Mouse (Mus musculus): ENCODE data around the gene Hoxa6.

The Hoxa6 gene

DNA sequence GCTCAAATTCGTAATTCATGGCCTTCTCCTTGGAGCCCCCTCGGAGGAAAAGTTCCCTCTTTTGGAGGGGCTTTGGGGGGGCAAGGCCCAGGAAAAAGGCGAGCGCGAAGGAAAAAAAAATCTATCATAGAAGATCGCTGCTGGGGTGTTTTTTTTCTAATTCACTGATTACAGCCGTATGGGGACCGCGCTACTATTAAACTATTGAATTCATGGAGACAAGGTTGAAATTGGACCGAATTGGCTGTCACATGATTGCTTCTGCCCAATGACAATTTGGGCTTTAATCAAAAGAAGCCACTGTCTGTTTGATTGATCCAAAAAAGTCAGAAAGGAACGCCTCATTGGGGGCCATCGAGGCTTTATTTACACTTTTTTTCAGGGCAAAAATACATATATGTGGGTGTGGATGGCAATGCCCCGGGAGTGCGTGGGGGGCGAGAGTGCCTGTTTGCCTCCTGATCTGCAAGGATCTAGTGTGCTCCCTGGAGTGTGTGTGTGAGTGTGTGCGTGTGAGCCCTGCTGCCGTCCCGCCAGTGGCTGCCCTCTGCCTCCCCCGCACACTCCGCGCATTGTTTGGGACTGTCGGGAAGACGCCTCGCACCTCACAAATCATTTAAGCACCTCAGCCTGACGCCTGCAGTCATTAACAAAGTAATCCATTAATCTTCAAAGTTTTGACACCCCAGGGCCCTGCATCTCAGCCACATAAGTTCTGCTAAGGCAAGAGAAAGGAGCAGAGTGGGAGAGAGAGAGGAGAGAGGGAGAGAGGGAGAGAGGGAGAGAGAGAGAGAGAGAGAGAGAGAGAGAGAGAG is 43.7 kb downstream of the Hoxa6 start, which contains the start of gene Hoxa2:
TSS of gene Hoxa2 (minus strand) at position 206 of the 815 bp plus-strand sequence.
- no peak for DNase-seq (ENCODE audit: low spot score in 2 of 2)

DNA sequence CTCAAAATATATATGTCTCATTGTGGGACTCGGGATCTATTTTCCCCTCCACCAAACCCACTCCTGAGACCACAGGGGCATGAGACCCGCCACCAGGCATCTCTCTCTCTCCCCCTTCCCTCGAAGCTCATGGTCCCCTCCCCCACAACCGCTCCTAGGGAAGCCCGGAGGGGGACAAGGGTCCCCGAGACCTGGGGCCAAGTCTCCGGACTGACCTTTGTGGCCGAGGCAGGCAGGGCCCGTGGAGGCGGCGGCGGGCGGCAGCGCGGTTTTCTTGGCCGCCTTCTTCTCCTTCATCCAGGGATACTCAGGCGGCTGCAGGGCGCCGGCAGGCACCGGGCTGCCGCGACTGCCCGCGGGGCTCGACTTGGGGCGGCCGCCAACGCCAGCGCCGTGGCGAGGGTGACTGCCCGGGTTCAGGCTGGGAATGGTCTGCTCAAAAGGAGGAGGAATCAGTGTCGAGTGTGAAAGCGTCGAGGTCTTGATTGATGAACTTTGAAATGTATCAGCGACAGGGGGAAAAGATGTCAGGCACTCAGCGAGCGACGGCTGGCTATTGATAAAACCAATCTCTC is 44.4 kb downstream of the Hoxa6 start:
- DNase-seq (ENCODE audit: low spot score in 2 of 2): no peak

DNA sequence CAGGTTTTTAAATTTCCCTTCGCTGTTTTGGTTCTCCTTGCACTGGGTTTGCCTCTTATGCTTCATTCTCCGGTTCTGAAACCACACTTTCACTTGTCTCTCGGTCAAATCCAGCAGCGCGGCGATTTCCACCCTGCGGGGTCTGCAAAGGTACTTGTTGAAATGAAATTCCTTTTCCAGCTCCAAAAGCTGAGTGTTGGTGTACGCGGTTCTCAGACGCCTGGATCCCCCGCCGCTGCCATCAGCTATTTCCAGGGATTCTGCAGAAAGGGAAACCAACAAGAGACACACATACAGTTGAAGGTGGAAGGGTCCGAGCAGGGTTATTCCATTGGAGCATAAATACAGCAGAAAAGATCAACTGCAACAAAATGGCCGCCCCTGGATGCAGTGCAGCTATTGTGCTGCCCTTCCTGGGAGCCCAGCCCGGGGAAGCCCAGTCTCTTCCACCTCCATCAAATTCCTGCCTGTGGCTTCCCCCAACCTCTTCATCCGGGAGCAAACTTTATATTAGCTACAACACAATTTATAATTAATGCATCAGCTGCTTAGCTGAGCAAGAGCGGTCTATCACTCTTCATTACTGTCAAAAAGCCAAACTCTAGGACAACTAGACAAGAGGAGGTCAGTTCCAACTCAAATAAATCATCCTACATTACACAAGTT is 45.0 kb downstream of the Hoxa6 start:
- DNase-seq (ENCODE audit: low spot score in 2 of 2): no peak

DNA sequence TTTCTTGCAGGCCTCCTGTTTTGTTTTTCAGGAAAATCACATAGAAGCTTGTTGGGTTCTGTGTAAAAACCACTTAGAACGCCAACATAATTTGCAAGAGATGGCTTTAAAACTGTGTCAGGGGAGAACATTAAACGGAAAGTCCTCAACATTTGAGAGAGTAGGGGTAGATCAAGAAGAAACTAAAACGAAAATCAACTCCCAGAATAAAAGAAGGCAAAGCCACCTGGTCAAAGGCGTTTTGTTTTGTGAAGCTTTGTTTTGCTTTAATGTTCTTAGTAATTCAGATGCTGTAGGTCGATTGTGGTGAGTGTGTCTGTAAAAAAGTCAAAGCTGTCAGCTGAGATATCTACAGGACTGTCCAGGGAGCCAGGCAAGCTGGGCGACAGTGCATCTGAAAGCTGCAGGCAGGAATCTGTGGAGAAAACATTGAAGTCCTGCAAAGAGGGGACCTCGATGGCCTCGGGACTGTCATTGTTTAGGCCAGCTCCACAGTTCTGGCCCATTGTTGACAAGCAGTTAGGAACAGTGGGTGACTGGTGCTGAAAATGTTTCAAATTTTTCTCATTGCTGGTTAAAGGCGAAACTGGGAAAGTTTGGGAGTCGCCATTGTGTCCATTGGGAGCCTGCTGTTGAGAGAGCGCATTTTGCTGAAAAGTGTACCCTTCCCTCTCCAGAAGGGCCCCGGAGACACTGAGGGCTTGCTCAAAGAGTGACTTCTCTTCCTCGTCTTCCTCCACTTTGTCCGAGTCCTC is 45.7 kb downstream of the Hoxa6 start:
- DNase-seq (ENCODE audit: low spot score in 2 of 2): no peak

DNA sequence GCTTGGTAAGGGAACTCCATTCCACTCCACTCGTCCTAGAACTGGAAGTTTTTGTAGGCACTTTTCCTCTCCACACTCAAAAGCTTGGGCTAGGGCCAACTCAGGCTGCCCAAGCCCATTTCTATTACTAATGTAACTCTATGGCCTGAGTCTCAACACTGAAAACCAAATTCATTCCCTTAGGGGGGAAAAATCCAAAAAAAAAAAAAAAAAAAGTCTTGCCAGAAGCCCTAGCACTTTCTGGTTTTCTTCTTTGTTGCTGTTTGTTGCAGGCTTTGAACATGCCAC is 46.5 kb downstream of the Hoxa6 start:
- DNase-seq (ENCODE audit: low spot score in 2 of 2): no peak

DNA sequence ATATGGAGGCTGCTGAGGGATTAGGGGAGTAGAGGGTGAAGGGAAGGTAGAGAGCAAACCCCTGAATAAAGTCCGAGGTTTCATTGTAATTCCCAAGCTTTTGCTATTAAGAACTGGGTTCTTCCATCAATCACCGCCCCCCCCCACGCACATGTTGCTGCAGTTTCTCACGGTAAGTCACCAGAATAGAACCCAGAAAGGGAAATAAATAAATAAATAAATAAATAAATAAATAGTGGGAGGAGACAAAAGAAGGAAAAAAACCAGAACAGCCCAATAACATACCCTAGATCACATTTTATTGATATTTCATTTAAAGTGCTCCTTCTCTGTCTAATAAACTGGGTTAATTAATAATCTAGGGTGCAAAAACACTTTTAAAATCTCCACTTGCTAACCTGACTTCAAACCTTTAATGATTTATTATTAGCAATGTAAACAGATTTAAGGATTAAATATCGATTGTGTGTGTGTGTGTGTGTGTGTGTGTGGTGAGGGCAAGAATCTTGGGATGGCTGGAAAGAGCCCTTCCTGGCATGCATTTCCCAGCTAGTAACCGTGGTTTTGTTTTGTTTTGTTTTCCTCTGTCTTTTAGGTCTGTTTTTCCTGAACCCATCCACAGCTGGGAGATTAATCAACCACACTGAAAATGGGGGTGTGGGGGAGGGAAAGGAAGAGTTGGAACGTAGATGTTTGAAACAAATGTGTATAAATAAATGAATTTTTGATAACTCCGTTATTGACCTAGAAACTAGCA is 47.0 kb downstream of the Hoxa6 start:
- no peak for DNase-seq (ENCODE audit: low spot score in 2 of 2)

DNA sequence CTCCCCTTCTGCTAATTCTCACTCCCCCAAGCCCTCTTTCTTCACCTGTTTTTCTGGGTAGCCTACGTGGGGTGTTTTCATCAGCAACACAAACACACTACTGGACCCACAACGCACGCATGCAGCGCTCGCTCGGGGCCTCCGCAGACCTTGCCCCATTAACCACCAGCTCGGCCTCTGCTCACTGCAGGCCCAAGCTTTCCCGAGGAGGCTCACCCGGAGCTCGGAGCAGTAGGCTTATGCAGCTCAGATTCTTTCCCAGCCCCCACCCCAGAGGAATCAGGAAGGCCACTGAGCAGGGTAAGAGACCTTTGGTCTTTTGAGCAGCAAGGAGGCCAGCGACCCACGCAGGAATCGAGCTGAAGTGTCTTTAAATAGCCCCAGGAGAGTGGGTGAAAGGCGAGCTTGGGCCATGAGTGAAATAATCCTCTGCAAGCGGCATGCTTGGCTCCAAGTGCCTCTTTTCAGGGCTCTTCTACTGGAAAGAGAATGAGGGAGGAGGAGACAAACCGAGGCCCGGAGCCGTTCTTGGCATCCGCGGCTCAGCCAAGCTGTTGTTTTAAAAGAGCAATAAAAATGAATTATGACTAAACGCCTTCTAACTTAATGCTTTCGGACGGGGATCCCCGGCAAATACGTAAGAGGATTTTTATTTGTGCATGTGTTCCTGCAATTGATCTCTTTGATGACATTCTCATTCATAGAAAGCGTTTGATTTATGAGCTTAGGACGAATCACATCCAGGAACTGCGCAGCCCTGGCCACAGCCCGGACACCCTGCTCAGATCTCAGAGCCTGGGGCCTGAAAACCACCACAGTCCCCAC is 47.8 kb downstream of the Hoxa6 start:
- no peak for DNase-seq (ENCODE audit: low spot score in 2 of 2)

DNA sequence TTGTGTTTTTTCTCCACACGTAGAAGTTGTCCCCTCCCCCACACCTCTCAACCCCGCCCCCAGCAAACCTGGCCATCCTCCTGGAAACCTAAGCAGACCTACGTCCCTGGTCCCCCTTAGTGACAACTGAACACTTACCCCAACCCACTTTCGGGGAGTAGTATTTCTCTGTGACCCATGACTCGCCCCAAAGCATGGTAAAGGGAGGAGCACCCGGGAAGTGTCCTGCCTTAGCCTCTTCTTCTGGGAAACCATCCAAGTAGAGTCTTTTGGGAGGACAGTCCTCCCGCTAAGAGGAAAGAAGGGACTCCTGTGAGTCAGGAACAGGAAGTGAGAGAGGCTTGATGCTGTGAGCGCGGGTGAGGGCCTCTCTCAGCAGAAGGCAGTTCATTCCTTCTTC is 48.5 kb downstream of the Hoxa6 start:
- no peak for DNase-seq (ENCODE audit: low spot score in 2 of 2)

DNA sequence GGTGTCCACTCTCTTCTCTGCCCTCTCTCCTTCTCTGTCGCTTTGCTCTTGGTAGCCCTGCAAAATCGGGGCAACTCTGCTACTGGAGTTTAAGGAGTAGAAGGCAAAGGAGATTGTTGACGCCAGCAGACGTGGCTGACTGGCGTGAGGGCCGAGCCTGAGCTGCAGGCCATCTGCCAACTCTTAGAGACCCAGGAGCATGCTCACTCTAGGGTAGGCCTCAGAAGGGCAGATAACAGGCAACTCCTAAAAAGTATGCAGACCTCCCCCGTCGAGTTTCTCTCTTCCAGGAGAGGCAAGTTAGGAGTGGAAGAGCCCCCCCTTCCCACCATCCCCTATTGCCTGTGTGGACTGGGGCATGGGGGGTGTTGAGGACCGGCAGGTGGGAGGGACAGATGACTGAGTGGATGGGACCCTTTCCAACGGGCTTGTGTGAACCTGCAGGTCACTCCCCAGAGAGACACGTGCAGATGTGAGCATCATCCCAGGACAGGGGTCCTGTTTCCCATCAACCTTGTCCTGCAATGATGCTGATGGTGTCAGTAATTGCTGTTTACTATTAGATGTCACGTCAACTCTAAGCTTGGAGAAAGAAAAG is 49.3 kb downstream of the Hoxa6 start:
- DNase-seq (ENCODE audit: low spot score in 2 of 2): no peak

DNA sequence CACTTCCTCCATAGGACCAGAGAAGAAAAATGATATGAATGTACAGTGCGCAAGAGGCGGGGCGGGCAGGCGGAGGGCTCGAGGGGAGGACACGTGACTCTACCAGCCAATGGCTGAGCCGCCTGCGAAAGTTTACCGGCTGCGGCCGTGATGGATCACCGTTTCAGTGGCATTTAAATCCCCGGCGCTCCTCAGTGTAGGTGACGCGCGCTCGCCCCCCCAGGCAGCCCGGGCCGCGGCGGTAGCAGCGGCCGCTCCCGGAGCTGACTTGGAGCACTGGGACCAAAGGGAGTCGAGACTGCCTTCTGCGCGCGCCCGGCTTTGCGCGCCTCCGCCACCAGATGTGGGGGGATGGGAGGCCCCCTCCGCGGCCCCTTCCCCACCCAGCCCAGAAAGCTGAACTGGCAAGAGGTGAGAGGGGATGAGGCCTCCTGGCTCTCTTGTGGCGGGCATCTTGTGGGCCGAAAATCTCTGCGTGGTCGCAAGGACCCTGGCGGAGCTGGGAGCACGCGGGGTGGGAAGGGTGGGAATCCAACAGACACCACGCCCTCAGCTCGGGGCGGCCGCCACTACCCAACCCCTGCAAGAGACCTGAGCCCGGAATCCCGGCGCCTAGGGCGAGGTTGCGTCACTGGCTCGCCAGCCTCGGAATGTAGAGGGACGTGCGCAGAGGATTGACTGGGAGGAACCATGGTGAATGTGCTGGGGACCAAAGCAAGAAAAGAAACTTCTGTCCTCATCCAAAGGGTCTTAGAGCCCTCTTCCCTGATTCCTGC is 50.1 kb downstream of the Hoxa6 start, which contains the start of gene Hoxa1:
TSS of gene Hoxa1 (minus strand) at position 42 of the 776 bp plus-strand sequence.
- DNase-seq (ENCODE audit: low spot score in 2 of 2): no peak

DNA sequence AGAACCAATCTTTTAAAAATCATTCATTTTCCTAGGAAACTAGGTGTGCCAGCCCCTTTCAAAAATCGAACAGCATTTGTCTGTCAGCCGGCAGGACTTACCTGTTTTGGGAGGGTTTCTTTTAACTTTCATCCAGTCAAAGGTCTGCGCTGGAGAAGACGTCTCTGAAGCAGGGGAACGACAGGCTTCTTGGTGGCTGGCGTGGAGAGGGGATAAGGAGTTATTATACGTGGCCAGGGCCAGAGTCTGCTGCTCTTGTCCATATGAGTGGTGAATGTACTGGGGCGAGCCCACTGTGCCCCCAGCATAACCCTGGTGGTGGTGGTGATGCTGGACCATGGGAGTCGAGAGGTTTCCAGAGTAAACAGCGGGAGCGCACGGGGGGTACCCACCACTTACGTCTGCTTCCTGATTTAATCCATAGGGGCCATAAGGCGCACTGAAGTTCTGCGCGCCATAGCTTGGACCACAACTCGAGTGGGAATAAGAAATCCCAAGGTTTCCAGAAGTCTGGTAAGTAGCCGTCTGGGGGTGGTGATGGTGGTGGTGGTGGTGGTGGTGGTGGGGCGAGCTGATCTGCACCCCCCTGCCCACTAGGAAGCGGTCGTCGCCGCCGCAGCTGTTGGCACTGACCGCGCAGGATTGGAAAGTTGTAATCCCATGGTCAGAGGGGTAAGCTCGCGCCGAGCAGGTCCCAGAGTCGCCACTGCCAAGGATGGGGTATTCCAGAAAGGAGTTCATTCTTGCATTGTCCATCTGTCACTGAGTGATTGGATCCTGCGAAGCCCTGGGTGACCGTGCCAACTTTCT is 50.9 kb downstream of the Hoxa6 start:
- DNase-seq (ENCODE audit: low spot score in 2 of 2): no peak

DNA sequence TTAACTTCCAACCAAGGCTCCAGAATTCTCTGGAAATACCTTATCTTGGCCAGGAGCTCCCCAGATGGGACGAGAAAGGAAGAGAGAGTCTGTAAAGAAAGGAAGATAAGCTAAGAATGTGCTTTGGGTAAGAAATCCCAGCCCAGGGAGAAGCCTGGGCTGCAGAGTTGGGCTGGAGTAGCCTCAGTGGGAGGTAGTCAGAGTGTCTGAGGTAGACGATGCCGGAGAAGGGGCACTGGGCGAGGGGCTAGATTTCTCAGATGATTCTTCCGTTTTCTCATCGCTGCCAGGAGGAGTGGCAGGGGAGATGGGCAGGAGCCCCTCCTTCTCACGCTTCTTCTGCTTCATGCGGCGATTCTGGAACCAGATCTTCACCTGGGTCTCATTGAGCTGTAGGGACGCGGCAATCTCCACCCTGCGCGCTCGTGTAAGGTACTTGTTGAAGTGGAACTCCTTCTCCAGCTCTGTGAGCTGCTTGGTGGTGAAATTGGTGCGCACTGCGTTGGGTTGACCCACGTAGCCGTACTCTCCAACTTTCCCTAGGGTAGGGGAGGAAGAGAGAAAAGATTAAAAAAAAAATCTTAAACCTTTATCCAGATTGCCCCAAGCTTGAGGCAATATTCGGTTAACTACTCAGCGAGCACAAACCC is 51.8 kb downstream of the Hoxa6 start:
- no peak for DNase-seq (ENCODE audit: low spot score in 2 of 2)

Measured in frontal cortex, postnatal 25 days (tissue).